25 mouse cellular contexts compared by ENCODE assay signal in genomic region chr16:33169471-33170034, GRCm38 (mm10). TPM values are rescaled to one million over a fixed set of nuclear protein-coding genes. Genes with fewer than 3 reads are reported as not detected.
DNase-seq lines count a peak whose midpoint lies in the region; ATAC-seq and TF ChIP-seq lines count a peak whose summit lies in the region.
"Had no signal": no experiment of that assay in that cellular context is flagged by ENCODE, and none has a peak within 500 bp of the region (broad histone marks: within the 10 kb centered on the region; RNA-seq: fewer than 3 reads in every experiment).

No protein-coding gene starts in this region.

- peaks cover 9% of the 10 kb centered on the region for H3K4me1 ChIP-seq in liver, adult 2 months (ENCODE audit: control insufficient read depth, insufficient read depth, low read length)
- no peaks in the 10 kb centered on the region for H3K4me1 ChIP-seq in liver, embryonic 11.5 days (replicated peaks; ENCODE audit: control insufficient read depth, insufficient read depth, low read length)
- H3K4me1 ChIP-seq in testis, adult 2 months (ENCODE audit: control insufficient read depth, insufficient read depth, low read length), result no peaks in the 10 kb centered on the region
- H3K4me1 ChIP-seq: embryonic facial prominence, embryonic 13.5 days; forebrain, embryonic 13.5 days; heart, embryonic 15.5 days; hindbrain, embryonic 13.5 days had no signal

- WGBS in liver, adult 2 months, result 14% methylated on average over 8 of the region's 8 CpGs
- WGBS in liver, embryonic 11.5 days, result 70% methylated on average over 8 of the region's 8 CpGs

- H3K79me2 ChIP-seq in liver, adult 2 months (ENCODE audit: control insufficient read depth, insufficient read depth, low read length), result no peaks in the 10 kb centered on the region; the same call in 1 of the 2 replicates

- no peaks in the 10 kb centered on the region for H3K27me3 ChIP-seq in liver, adult 2 months (ENCODE audit: control insufficient read depth, insufficient read depth, low read length)
- no peaks in the 10 kb centered on the region for H3K27me3 ChIP-seq in liver, embryonic 11.5 days (replicated peaks; ENCODE audit: control insufficient read depth, insufficient read depth, low read length)
- H3K27me3 ChIP-seq in testis, adult 2 months (ENCODE audit: control insufficient read depth, insufficient read depth, low read length), result no peaks in the 10 kb centered on the region
- H3K27me3 ChIP-seq: embryonic facial prominence, embryonic 13.5 days; forebrain, embryonic 13.5 days; heart, embryonic 15.5 days; hindbrain, embryonic 13.5 days had no signal

- DNase-seq in adrenal gland, adult 2 months, result peak; percentile 48
- DNase-seq in adrenal gland, adult 8-10 months, result no peak
- peak; percentile 85 for DNase-seq in liver, adult 2 months (ENCODE audit: extremely low read depth, low read depth, low spot score)
- DNase-seq in liver, embryonic 11.5 days (ENCODE audit: low spot score), result no peak
- no peak for DNase-seq in testis, postnatal 14 days (ENCODE audit: low spot score)
- no peak for DNase-seq in left cerebral cortex, postnatal 10 days (ENCODE audit: extremely low spot score in 1 of 2, low spot score in 2 of 2)
- DNase-seq in spleen, adult 12 weeks (ENCODE audit: low spot score), result no peak
- DNase-seq: B cell, adult 2 months; cerebellum, adult 18-20 months; cerebellum, adult 9-11 months; cerebellum, postnatal 36 days; forebrain, postnatal 0 days; gastrocnemius, adult 2 months; gastrocnemius, postnatal 25 days; heart, adult 18-20 months; heart, postnatal 14 days had no signal

- H3K9me3 ChIP-seq in liver, embryonic 11.5 days (ENCODE audit: control insufficient read depth, low read length), result no peaks in the 10 kb centered on the region
- H3K9me3 ChIP-seq: embryonic facial prominence, embryonic 13.5 days; forebrain, embryonic 13.5 days; G1E; heart, embryonic 15.5 days; hindbrain, embryonic 13.5 days had no signal

- peak overlapping the region; percentile 75 for H3K9ac ChIP-seq in liver, adult 2 months (ENCODE audit: low read depth, low read length)
- no peak overlapping the region for H3K9ac ChIP-seq in liver, embryonic 11.5 days (ENCODE audit: low read depth, low read length)
- H3K9ac ChIP-seq: embryonic facial prominence, embryonic 13.5 days; forebrain, embryonic 13.5 days; forebrain, postnatal 0 days; heart, embryonic 15.5 days; hindbrain, embryonic 13.5 days had no signal

- peak overlapping the region; percentile 91 for H3K27ac ChIP-seq in liver, adult 2 months (replicated peaks; ENCODE audit: insufficient read depth, low read depth, low read length)
- H3K27ac ChIP-seq in liver, embryonic 11.5 days (ENCODE audit: low read depth, low read length), result no peak overlapping the region
- peak overlapping the region; percentile 52; the same call in 1 of the 2 replicates for H3K27ac ChIP-seq in testis, adult 2 months (ENCODE audit: control insufficient read depth, insufficient read depth, low read depth, low read length)
- H3K27ac ChIP-seq: embryonic facial prominence, embryonic 13.5 days; forebrain, embryonic 13.5 days; gastrocnemius, adult 2 months; heart, embryonic 15.5 days; hindbrain, embryonic 13.5 days; hindbrain, postnatal 0 days had no signal

- H3K4me3 ChIP-seq in liver, adult 2 months (ENCODE audit: insufficient read depth, low read depth, low read length), result peak overlapping the region; percentile 64
- no peak overlapping the region for H3K4me3 ChIP-seq in liver, embryonic 11.5 days (ENCODE audit: low read depth, low read length)
- H3K4me3 ChIP-seq in testis, adult 2 months (ENCODE audit: control insufficient read depth, low read depth, low read length), result no peak overlapping the region; the same call in 1 of the 2 replicates
- H3K4me3 ChIP-seq: embryonic facial prominence, embryonic 13.5 days; forebrain, embryonic 13.5 days; gastrocnemius, adult 2 months; heart, embryonic 15.5 days; hindbrain, embryonic 13.5 days had no signal

- TF ChIP-seq CTCF in liver, adult 2 months (IDR thresholded peaks at IDR 0.05; ENCODE audit: low read depth, low read length), result no peak
- TF ChIP-seq CTCF in testis, adult 2 months (IDR thresholded peaks at IDR 0.05; ENCODE audit: control insufficient read depth, insufficient read depth, insufficient replicate concordance, low read depth, low read length), result no peak

- intact Hi-C loops in left cerebral cortex, postnatal 10 days (cut with DNase I), result no loop called here

- no peaks in the 10 kb centered on the region for H3K36me3 ChIP-seq in liver, adult 2 months (ENCODE audit: control insufficient read depth, insufficient read depth, low read length)
- H3K36me3 ChIP-seq in liver, embryonic 11.5 days (ENCODE audit: control insufficient read depth, insufficient read depth, low read length), result no peaks in the 10 kb centered on the region
- no peaks in the 10 kb centered on the region for H3K36me3 ChIP-seq in testis, adult 2 months (ENCODE audit: control insufficient read depth, insufficient read depth, low read length)
- H3K36me3 ChIP-seq: embryonic facial prominence, embryonic 13.5 days; G1E; heart, embryonic 15.5 days; hindbrain, embryonic 13.5 days had no signal

- no peak overlapping the region for H3K4me2 ChIP-seq in liver, embryonic 11.5 days
- H3K4me2 ChIP-seq: embryonic facial prominence, embryonic 13.5 days; forebrain, embryonic 13.5 days; heart, embryonic 11.5 days; heart, embryonic 15.5 days; hindbrain, embryonic 13.5 days had no signal

- TF ChIP-seq POLR2A in liver, adult 2 months (IDR thresholded peaks at IDR 0.05; ENCODE audit: extremely low read depth, insufficient read depth, low read length), result peak; percentile 56; the same call in 1 of the 2 replicates
- no peak for TF ChIP-seq POLR2A in testis, adult 2 months (IDR thresholded peaks at IDR 0.05; ENCODE audit: control insufficient read depth, low read depth, low read length)

- no peak for ATAC-seq in liver, embryonic 11.5 days (replicated peaks; ENCODE audit: low FRiP score)
- ATAC-seq: CD4-positive, CD25-positive, alpha-beta regulatory T cell, adult 4 months; forebrain, embryonic 13.5 days; forebrain, postnatal 0 days; hindbrain, postnatal 0 days had no signal

RNA-seq across cellular contexts. Expression of gene Osbpl11, which starts 15.3 kb away (rescaled TPM):
- 10 to 100 TPM; 37.9 to 43.7 TPM for total RNA-seq in adrenal gland, adult 2 months (2021)
- 14.0 and 16.4 TPM in 2 replicates for polyA plus RNA-seq in adrenal gland, adult 2 months (2012; rRNA removed)
- total RNA-seq in adrenal gland, adult 8-10 months (2022), result 10 to 100 TPM; 34.5 to 41.2 (median 37.7) TPM
- 9.8 and 9.9 TPM in 2 replicates for total RNA-seq in liver, adult 2 months (2014; rRNA removed)
- polyA plus RNA-seq in liver, adult 2 months (2012; rRNA removed), result 6.3 TPM in 2 replicates
- polyA plus RNA-seq in liver, embryonic 11.5 days (2014; fragmentation: Nextera tagmentation; extraction: Ambion mirVana), result 14.8 and 15.1 TPM in 2 replicates
- polyA plus RNA-seq in testis, adult 2 months (2012; rRNA removed), result 9.7 and 10.8 TPM in 2 replicates
- 10 to 100 TPM; 20.7 TPM for total RNA-seq in left cerebral cortex, postnatal 10 days (2021)

Comparison
In these comparisons a context has a peak if more than half of its experiments do, and no peak if none do; other contexts are left out.
1. DNase-seq: peak in adrenal gland, adult 2 months (single experiment) and liver, adult 2 months (single experiment); none in adrenal gland, adult 8-10 months (single experiment), liver, embryonic 11.5 days (single experiment), testis, postnatal 14 days (single experiment), left cerebral cortex, postnatal 10 days (0 of 2) and spleen, adult 12 weeks (single experiment).